Mouse (Mus musculus): ENCODE data around the gene Dnajc7. TPM values are rescaled to one million over a fixed set of nuclear protein-coding genes. Genes with fewer than 3 reads are reported as not detected.
"Not testable (repeated sequence)": the region's sequence is repeated elsewhere in the genome, so short reads cannot be mapped to it uniquely, and the experiment has no call there.

Gene Dnajc7
- 171 and 184 TPM in 2 replicates for polyA plus RNA-seq (2015; fragmentation: Nextera tagmentation; extraction: Ambion mirVana)

DNA sequence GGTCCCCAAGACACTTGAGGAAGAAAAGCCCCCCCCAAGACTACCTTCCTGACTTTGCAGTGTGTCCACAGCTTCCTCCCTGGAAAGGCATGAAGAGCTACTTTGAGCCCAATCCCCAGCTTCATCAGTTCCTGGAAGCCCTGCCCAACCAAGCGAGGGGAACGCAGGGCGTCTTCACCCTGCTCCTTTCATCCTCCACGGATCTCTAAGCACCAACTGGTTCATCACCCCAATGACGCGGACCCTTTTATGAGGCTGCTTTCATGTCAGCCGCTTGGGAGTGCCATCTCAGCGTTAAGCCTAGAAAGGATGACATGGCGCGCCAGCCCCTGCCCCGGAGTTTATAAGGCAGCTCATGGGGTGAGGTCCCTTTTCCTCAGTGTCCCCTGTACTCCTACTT, at the start of gene Dnajc7:
Gene Dnajc7 (minus strand): TSS at position 187 of the 400 bp plus-strand sequence.
- Histone ChIP-seq H3K36me3 (ENCODE audit: control insufficient read depth, insufficient read depth, low read length) (0 out of 2 replicates have a peak, but pooled peaks cover 4% of the 10 kb centered on the region), H3K9ac (ENCODE audit: low read depth, low read length) (peak within 1 kb of the TSS; percentile 96), H3K27ac (ENCODE audit: low read length) (peak within 1 kb of the TSS; percentile 96), H3K9me3 (ENCODE audit: control insufficient read depth, low read length) (no peaks in the 10 kb centered on the region), H3K27me3 (replicated peaks; ENCODE audit: control insufficient read depth, insufficient read depth, low read length) (no peaks in the 10 kb centered on the region), H3K4me3 (ENCODE audit: low read length) (peak within 1 kb of the TSS; percentile 94), H3K4me2 (ENCODE audit: low read depth, low read length) (peak within 1 kb of the TSS; percentile 85), H3K4me1 (ENCODE audit: control insufficient read depth, insufficient read depth, low read length) (peaks cover 27% of the 10 kb centered on the region)
- 0 out of 2 replicates have a peak, but pooled peaks have one; percentile 4 for ATAC-seq
- 4% methylated on average over 11 of the region's 11 CpGs for WGBS

DNA sequence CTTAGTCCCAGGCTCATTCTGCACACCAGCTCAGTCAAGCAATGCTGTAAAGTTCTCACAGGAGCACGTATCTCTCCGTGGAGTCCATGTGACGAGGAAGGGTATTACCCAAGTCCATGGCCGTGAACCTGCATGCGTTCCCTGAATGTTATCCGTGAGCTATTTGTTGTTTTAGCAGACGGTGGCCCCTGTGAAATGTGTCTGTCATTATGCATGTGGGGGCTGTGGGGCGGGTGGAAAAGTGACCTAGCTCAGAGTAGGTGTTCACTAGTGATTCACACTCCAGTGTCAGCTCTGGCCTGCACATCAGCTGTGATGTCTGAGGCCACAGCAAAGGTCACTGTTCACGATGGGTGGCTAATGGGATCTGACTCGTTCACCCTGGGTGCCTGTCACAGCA, 39.8 kb upstream of the Dnajc7 start:
- no peak for ATAC-seq

DNA sequence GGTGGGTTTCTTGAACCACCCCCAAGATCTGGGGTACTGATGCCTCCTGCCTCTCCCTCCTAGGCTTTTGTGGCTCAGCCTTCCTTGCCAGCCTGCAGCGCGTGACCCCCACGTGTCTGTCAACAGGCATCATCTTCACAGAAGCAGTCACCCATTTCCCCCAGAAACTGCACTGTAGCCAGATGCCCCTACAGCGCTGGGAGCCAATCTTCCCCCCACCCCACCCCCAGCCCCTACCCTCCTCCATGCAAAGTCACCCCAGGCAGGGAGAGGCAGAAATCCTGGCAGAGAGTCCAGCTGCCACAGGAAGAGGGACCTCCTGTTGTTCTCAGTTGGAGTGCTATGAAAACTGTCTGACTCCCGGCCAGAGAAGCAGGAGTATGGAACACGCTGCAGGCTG, 36.5 kb upstream of the Dnajc7 start:
- ATAC-seq = no peak
- Histone ChIP-seq H3K4me2 (ENCODE audit: low read depth, low read length) (no peak overlapping the region), H3K4me1 (ENCODE audit: control insufficient read depth, insufficient read depth, low read length) (no peaks in the 10 kb centered on the region; the same call in 1 of the 2 replicates), H3K4me3 (ENCODE audit: low read length) (no peak overlapping the region), H3K27me3 (replicated peaks; ENCODE audit: control insufficient read depth, insufficient read depth, low read length) (0 out of 2 replicates have a peak, but pooled peaks cover 2% of the 10 kb centered on the region), H3K9me3 (ENCODE audit: control insufficient read depth, low read length) (no peaks in the 10 kb centered on the region), H3K27ac (ENCODE audit: low read length) (no peak overlapping the region), H3K9ac (ENCODE audit: low read depth, low read length) (0 out of 2 replicates have a peak overlapping the region, but pooled peaks have one; percentile 22), H3K36me3 (ENCODE audit: control insufficient read depth, insufficient read depth, low read length) (no peaks in the 10 kb centered on the region)
- WGBS = 9% methylated on average over 6 of the region's 6 CpGs

More for the DNA sequence above, 39.8 kb upstream of the Dnajc7 start:
- H3K9ac ChIP-seq (ENCODE audit: low read depth, low read length) = no peak overlapping the region
- 70% methylated on average over 10 of the region's 10 CpGs for WGBS
- no peaks in the 10 kb centered on the region for H3K9me3 ChIP-seq (ENCODE audit: control insufficient read depth, low read length)
- H3K4me1 ChIP-seq (ENCODE audit: control insufficient read depth, insufficient read depth, low read length) = no peaks in the 10 kb centered on the region; the same call in 1 of the 2 replicates
- no peak overlapping the region for H3K4me2 ChIP-seq (ENCODE audit: low read depth, low read length)
- H3K27ac ChIP-seq (ENCODE audit: low read length) = no peak overlapping the region
- no peak overlapping the region for H3K4me3 ChIP-seq (ENCODE audit: low read length)
- no peaks in the 10 kb centered on the region for H3K27me3 ChIP-seq (replicated peaks; ENCODE audit: control insufficient read depth, insufficient read depth, low read length)
- H3K36me3 ChIP-seq (ENCODE audit: control insufficient read depth, insufficient read depth, low read length) = no peaks in the 10 kb centered on the region

DNA sequence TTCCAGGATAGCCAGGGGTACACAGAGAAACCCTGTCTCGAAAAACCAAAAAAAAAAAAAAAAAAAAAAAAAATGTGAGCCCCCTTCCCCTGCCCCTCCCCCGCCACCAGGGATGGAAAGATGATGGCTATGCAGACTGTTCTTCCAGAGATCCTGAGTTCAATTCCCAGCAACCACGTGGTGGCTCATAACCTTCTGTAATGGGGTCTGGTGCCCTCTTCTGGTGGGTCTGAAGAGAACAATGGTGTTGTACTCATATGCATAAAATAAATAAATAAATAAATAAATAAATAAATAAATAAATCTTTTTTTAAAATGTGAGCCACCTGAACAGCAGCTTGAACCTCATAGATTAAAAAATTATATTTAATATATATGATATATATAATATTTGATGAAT, 35.6 kb upstream of the Dnajc7 start:
- not testable (repeated sequence) for H3K27me3 ChIP-seq (replicated peaks; ENCODE audit: control insufficient read depth, insufficient read depth, low read length); H3K36me3 ChIP-seq (ENCODE audit: control insufficient read depth, insufficient read depth, low read length); H3K9me3 ChIP-seq (ENCODE audit: control insufficient read depth, low read length); H3K4me3 ChIP-seq (ENCODE audit: low read length); H3K9ac ChIP-seq (ENCODE audit: low read depth, low read length); H3K27ac ChIP-seq (ENCODE audit: low read length); H3K4me2 ChIP-seq (ENCODE audit: low read depth, low read length); H3K4me1 ChIP-seq (ENCODE audit: control insufficient read depth, insufficient read depth, low read length); ATAC-seq
- 61% methylated on average over 2 of the region's 3 CpGs for WGBS

DNA sequence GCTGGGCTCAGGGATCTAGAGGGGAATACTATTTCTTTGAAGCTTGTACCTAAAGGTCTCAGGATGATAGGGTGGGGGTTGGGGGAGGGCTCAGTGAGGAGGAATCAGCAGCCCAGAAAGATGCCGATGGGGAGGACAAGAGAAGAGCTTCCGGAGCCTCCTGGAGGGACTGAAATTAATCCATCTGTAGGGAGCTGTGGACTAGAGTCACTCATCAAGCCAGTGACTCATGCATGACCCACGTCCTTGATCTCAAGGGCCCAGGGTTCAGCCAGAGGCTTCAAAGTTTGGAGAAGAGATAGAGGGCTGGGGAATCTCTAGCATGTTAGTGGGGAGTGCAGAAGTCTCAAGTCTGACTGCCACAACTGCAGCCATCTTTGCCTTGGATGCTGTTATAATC, 31.8 kb upstream of the Dnajc7 start:
- Histone ChIP-seq H3K36me3 (ENCODE audit: control insufficient read depth, insufficient read depth, low read length) (no peaks in the 10 kb centered on the region), H3K9me3 (ENCODE audit: control insufficient read depth, low read length) (no peaks in the 10 kb centered on the region), H3K4me3 (ENCODE audit: low read length) (no peak overlapping the region), H3K4me2 (ENCODE audit: low read depth, low read length) (no peak overlapping the region), H3K9ac (ENCODE audit: low read depth, low read length) (no peak overlapping the region), H3K4me1 (ENCODE audit: control insufficient read depth, insufficient read depth, low read length) (no peaks in the 10 kb centered on the region), H3K27me3 (replicated peaks; ENCODE audit: control insufficient read depth, insufficient read depth, low read length) (peaks cover 12% of the 10 kb centered on the region), H3K27ac (ENCODE audit: low read length) (no peak overlapping the region)
- 30% methylated on average over 3 of the region's 3 CpGs for WGBS
- no peak for ATAC-seq

DNA sequence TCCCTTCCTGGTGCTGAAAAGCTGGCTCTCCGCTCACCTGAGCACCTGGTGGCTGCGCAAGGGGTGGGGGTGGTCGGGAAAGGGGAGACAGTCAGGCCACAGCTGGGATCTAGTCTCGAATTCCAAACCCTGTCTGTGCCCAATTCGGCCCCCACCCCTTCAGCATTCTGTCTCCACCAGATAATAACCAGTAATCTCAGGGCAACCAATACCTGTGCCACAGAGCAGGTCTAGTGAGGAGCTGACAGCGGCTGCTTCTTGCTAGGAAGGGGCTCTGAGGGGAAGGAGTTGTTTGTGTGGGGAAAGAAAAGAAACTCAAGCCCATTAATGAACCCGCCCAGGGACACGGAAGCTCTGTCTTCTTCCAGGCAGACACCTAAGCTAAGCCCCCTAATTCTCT, 31.2 kb upstream of the Dnajc7 start:
- no peaks in the 10 kb centered on the region for H3K9me3 ChIP-seq (ENCODE audit: control insufficient read depth, low read length)
- H3K4me1 ChIP-seq (ENCODE audit: control insufficient read depth, insufficient read depth, low read length) = no peaks in the 10 kb centered on the region
- ATAC-seq = no peak
- 17% methylated on average over 8 of the region's 8 CpGs for WGBS
- H3K4me2 ChIP-seq (ENCODE audit: low read depth, low read length) = no peak overlapping the region
- no peak overlapping the region for H3K9ac ChIP-seq (ENCODE audit: low read depth, low read length)
- no peaks in the 10 kb centered on the region for H3K36me3 ChIP-seq (ENCODE audit: control insufficient read depth, insufficient read depth, low read length)
- H3K4me3 ChIP-seq (ENCODE audit: low read length) = no peak overlapping the region
- H3K27me3 ChIP-seq (replicated peaks; ENCODE audit: control insufficient read depth, insufficient read depth, low read length) = peaks cover 12% of the 10 kb centered on the region
- no peak overlapping the region for H3K27ac ChIP-seq (ENCODE audit: low read length)

DNA sequence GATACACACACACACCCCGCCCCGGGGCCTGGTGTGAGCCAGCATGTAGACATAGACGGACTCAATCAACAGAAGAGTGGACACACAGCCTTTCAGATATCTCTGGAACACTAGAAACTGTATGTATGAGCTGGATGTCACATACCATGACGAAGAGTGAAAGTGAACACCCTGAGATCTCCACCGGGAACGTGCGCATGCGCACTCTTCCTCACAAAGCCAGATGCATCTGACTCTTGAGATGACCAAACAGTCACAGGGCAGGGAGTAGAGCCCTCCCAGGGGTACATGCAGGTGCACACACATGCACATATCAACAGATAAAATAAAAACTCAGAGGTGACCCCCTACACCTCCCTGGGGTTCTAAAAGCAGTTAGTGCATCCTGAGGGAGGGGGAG, 28.4 kb upstream of the Dnajc7 start:
- H3K9me3 ChIP-seq (ENCODE audit: control insufficient read depth, low read length) = no peaks in the 10 kb centered on the region

DNA sequence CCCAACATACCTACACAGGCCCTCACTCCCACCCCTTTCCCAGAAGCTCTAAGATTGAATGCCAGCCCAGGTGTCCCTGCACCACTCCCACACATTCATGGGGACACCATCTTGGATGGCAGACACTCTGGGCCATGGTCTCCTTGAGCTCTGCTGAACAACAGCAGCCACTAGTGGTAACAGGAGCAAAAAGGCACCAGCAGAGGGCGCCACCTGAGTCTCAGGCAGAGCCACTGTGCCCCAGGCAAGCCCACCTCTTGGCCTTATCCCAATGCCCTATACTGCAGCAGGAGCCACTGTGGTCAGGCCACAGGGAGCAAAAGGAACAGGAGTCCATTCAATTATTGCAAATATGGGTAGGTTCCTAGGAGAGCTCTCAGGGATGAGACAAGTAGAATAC, 26.3 kb upstream of the Dnajc7 start:
- H3K9me3 ChIP-seq (ENCODE audit: control insufficient read depth, low read length) = no peaks in the 10 kb centered on the region
- WGBS = 4% methylated on average over 1 of the region's 1 CpGs
- no peak for ATAC-seq
- no peaks in the 10 kb centered on the region for H3K36me3 ChIP-seq (ENCODE audit: control insufficient read depth, insufficient read depth, low read length)
- no peak overlapping the region for H3K9ac ChIP-seq (ENCODE audit: low read depth, low read length)
- H3K4me2 ChIP-seq (ENCODE audit: low read depth, low read length) = no peak overlapping the region
- no peak overlapping the region for H3K27ac ChIP-seq (ENCODE audit: low read length)
- H3K27me3 ChIP-seq (replicated peaks; ENCODE audit: control insufficient read depth, insufficient read depth, low read length) = peaks cover 9% of the 10 kb centered on the region
- no peaks in the 10 kb centered on the region for H3K4me1 ChIP-seq (ENCODE audit: control insufficient read depth, insufficient read depth, low read length)
- H3K4me3 ChIP-seq (ENCODE audit: low read length) = no peak overlapping the region

More for the DNA sequence above, 28.4 kb upstream of the Dnajc7 start:
- Histone ChIP-seq H3K36me3 (ENCODE audit: control insufficient read depth, insufficient read depth, low read length) (no peaks in the 10 kb centered on the region), H3K9ac (ENCODE audit: low read depth, low read length) (no peak overlapping the region), H3K27ac (ENCODE audit: low read length) (no peak overlapping the region), H3K4me2 (ENCODE audit: low read depth, low read length) (no peak overlapping the region), H3K4me3 (ENCODE audit: low read length) (no peak overlapping the region), H3K27me3 (replicated peaks; ENCODE audit: control insufficient read depth, insufficient read depth, low read length) (peaks cover 12% of the 10 kb centered on the region), H3K4me1 (ENCODE audit: control insufficient read depth, insufficient read depth, low read length) (no peaks in the 10 kb centered on the region)
- 83% methylated on average over 8 of the region's 8 CpGs for WGBS
- no peak for ATAC-seq

DNA sequence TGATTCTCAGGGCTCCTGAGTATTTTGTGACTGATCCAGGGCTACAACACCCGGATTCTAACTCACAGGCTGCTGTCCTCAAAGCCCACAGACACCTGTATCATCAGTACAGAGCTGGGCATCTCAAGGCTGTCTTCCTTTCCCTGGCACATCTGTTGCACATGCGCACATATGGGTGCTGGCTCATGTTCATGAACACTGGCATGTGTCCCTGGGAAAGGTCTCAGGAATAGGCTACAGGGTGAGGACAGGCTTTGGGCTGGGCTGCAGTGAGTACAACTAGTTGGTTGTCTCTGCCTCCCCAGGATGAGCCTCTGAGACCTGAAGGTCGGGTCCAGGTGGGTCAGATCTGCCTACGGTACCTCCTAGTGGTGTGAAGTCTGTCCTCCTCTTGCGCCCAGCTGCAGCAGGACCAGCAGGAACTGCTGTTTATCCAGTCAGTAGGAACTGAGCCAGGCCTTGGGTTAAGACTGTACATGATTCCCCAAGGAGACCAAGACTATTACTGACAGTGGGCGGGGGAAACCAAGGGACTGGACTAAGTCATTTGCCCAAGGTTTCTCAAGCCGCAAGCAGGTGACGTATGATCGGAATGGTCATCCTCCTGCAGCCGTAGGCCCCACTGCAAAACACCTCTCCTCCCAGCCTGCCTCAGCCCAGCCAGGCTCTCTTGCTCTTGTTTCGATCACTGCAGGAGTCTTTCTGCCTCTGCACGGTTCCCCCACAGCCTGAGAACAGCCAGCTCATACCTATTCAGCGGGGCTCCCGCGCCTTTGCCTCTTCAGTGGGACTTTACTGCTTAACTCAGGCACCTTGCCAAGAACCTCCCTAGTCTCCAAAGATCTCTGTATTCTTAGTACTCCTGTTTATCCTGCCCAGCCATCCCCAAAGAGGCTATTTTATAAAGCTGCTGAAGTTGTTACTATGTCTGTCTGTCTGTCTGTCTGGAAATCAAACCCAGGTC, 23.9 kb upstream of the Dnajc7 start:
- Histone ChIP-seq H3K36me3 (ENCODE audit: control insufficient read depth, insufficient read depth, low read length) (no peaks in the 10 kb centered on the region), H3K4me2 (ENCODE audit: low read depth, low read length) (no peak overlapping the region), H3K4me3 (ENCODE audit: low read length) (no peak overlapping the region), H3K4me1 (ENCODE audit: control insufficient read depth, insufficient read depth, low read length) (0 out of 2 replicates have a peak, but pooled peaks cover 8% of the 10 kb centered on the region), H3K9me3 (ENCODE audit: control insufficient read depth, low read length) (no peaks in the 10 kb centered on the region), H3K27me3 (replicated peaks; ENCODE audit: control insufficient read depth, insufficient read depth, low read length) (peaks cover 11% of the 10 kb centered on the region), H3K27ac (ENCODE audit: low read length) (no peak overlapping the region), H3K9ac (ENCODE audit: low read depth, low read length) (no peak overlapping the region)
- ATAC-seq = no peak
- 64% methylated on average over 15 of the region's 15 CpGs for WGBS

All from intestine, embryonic 16.5 days (tissue).